Mouse (Mus musculus) limb, embryonic 11.5 days (tissue): ENCODE measurements around the gene Eif4a1. TPM values are rescaled to one million over a fixed set of nuclear protein-coding genes. Genes with fewer than 3 reads are reported as not detected.
A peak's percentile ranks its signal among the peaks of the same experiment; 100 is the strongest.
"Not testable (repeated sequence)": the region's sequence is repeated elsewhere in the genome, so short reads cannot be mapped to it uniquely, and the experiment has no call there.

ENCODE experiments used
- ATAC-seq: fragments of 200-750 bp; cut with Nextera tagmentation; 2 replicates; pipeline ENCODE4 v1.8.0; 2017; ENCODE audit warnings: low read depth; ENCODE audit not compliant: insufficient number of reproducible peaks, low FRiP score, low TSS enrichment
- DNase-seq: peaks from one replicate; pipeline ENCODE4 v3.0.0-alpha.2; 2015; ENCODE audit warnings: low spot score
- H3K27ac ChIP-seq: fragments of 300-500 bp; sonication (generic); replicated peaks from 2 replicates; pipeline ENCODE4 v1.5.1; 2014; ENCODE audit warnings: low read depth, mild to moderate bottlenecking, low read length
- H3K27me3 ChIP-seq: fragments of 300-500 bp; sonication (generic); 2 replicates; pipeline ENCODE4 v1.6.1; 2014; ENCODE audit warnings: mild to moderate bottlenecking, low read length, mixed read lengths; ENCODE audit not compliant: control insufficient read depth, insufficient read depth
- H3K36me3 ChIP-seq: fragments of 300-500 bp; sonication (generic); 2 replicates; pipeline ENCODE4 v1.6.1; 2014; ENCODE audit warnings: mild to moderate bottlenecking, low read length, moderate library complexity, mixed read lengths; ENCODE audit not compliant: control insufficient read depth, insufficient read depth
- H3K4me1 ChIP-seq: fragments of 300-500 bp; sonication (generic); 2 replicates; pipeline ENCODE4 v1.6.1; 2014; ENCODE audit warnings: low read length, mixed read lengths; ENCODE audit not compliant: control insufficient read depth, insufficient read depth
- H3K4me2 ChIP-seq: fragments of 300-500 bp; sonication (generic); 2 replicates; pipeline ENCODE4 v1.6.1; 2014; ENCODE audit warnings: low read depth, mild to moderate bottlenecking, moderate library complexity; ENCODE audit not compliant: severe bottlenecking
- H3K4me3 ChIP-seq: fragments of 300-500 bp; sonication (generic); 2 replicates; pipeline ENCODE4 v1.5.1; 2014; ENCODE audit warnings: low read depth, low read length
- H3K9ac ChIP-seq: fragments of 300-500 bp; sonication (generic); 2 replicates; pipeline ENCODE4 v1.6.1; 2014; ENCODE audit warnings: mild to moderate bottlenecking, low read length
- H3K9me3 ChIP-seq: fragments of 300-500 bp; sonication (generic); 2 replicates; pipeline ENCODE4 v1.6.1; 2016; ENCODE audit warnings: low read length; ENCODE audit not compliant: control insufficient read depth
- WGBS: fragments of 180-500 bp; shearing (Covaris S2); extraction: QIAGEN DNeasy Blood & Tissue Kit; methylation state at CpG from one replicate; pipeline ENCODE4 v1.1.7; 2014; 5-methylcytosine and 5-hydroxymethylcytosine counted together
- polyA plus RNA-seq: library from polyadenylated mRNA; unstranded; fragments of >200 nt; fragmentation: Nextera tagmentation; extraction: Ambion mirVana; gene quantifications from 2 replicates; pipeline ENCODE4 v1.2.1, GENCODE M21; 2014

Eif4a1 gene
- polyA plus RNA-seq, 1 experiment from 2014 or later: 892 TPM

DNA sequence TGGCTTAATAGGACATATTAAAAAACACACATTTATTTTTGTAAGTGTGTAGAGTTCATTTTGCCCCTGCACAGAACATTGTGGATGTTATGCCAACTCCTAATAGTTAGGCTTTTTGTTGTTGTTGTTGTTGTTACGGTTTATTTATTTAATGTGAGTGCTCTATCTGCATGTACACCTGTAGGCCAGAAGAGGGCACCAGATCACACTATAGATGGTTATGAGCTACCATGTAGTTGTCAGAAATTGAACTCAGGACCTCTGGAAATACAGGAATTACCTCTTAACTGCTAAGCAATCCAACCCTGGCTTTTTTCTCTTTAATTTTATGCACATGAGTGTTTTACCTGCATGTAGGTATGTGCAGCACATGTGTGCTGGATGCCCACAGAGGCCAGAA is 42.4 kb downstream of the Eif4a1 start:
- Histone ChIP-seq H3K27ac (no peak overlapping the region), H3K27me3 (no peaks in the 10 kb centered on the region), H3K4me1 (no peaks in the 10 kb centered on the region), H3K4me3 (no peak overlapping the region), H3K4me2 (no peak overlapping the region), H3K9me3 (no peaks in the 10 kb centered on the region), H3K9ac (no peak overlapping the region), H3K36me3 (no peaks in the 10 kb centered on the region)
- no peak for ATAC-seq
- WGBS: 69% methylated on average over 1 of the region's 1 CpGs
- no peak for DNase-seq

DNA sequence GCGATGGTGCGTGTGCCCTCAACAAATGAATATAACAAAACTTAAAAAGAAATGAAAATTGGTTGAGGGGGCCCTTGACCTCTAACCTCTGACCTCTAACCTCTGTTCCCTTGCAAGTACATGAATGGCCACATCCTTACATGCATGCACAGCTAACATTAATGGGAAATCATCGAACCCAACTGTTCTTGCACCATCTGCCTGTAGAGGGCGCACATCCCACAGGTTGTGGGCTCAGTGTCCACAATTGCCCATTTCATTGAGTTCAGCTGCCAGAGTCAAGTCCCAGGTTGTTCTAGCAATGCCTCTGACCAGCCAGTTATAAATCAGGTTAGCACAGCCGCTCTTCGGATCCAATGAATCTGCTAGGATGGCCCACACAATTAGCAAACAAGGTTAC is 43.9 kb downstream of the Eif4a1 start:
- H3K27me3 ChIP-seq: no peaks in the 10 kb centered on the region
- no peaks in the 10 kb centered on the region for H3K4me1 ChIP-seq
- no peak overlapping the region for H3K4me2 ChIP-seq
- H3K9me3 ChIP-seq: no peaks in the 10 kb centered on the region
- H3K9ac ChIP-seq: no peak overlapping the region
- no peak overlapping the region for H3K27ac ChIP-seq
- WGBS: 33% methylated on average over 6 of the region's 6 CpGs
- DNase-seq (peak; percentile 91), ATAC-seq (no peak)
- H3K36me3 ChIP-seq: no peaks in the 10 kb centered on the region
- no peak overlapping the region for H3K4me3 ChIP-seq

DNA sequence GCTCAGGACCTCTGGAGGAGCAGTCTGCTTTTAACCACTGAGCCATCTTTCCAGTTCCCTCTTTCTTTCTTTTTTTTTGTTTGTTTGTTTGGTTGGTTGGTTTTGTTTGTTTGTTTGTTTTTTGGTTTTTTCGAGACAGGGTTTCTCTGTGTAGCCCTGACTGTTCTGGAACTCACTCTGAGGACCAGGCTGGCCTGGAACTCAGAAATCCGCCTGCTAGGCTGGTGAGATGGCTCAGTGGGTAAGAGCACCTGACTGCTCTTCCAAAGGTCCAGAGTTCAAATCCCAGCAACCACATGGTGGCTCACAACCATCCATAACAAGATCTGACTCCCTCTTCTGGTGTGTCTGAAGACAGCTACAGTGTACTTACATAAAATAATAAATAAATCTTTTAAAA is 47.9 kb downstream of the Eif4a1 start:
- H3K9me3 ChIP-seq, ATAC-seq, H3K27me3 ChIP-seq, H3K4me3 ChIP-seq, H3K27ac ChIP-seq, H3K4me1 ChIP-seq, H3K36me3 ChIP-seq, DNase-seq, H3K9ac ChIP-seq, H3K4me2 ChIP-seq: not testable (repeated sequence)
- 85% methylated on average over 2 of the region's 2 CpGs for WGBS

- 69% methylated on average over 4 of the region's 4 CpGs for WGBS
- Histone ChIP-seq H3K4me1 (peaks cover 8% of the 10 kb centered on the region), H3K9me3 (no peaks in the 10 kb centered on the region), H3K36me3 (no peaks in the 10 kb centered on the region), H3K9ac (no peak overlapping the region), H3K4me2 (no peak overlapping the region), H3K27ac (no peak overlapping the region), H3K4me3 (no peak overlapping the region), H3K27me3 (no peaks in the 10 kb centered on the region)
- DNase-seq: no peak
- ATAC-seq: no peak
Measured at GRCm38 (mm10) chr11:69623006-69623405, 49.2 kb downstream of the Eif4a1 start.

- Histone ChIP-seq H3K9ac (peak overlapping the region; percentile 60), H3K27ac (no peak overlapping the region), H3K36me3 (no peaks in the 10 kb centered on the region), H3K4me1 (peaks cover 8% of the 10 kb centered on the region), H3K4me3 (peak overlapping the region; percentile 34), H3K9me3 (no peaks in the 10 kb centered on the region), H3K4me2 (peak overlapping the region; percentile 70), H3K27me3 (no peaks in the 10 kb centered on the region)
- ATAC-seq (0 out of 2 replicates have a peak, but pooled peaks have one; percentile 13), DNase-seq (no peak)
- 47% methylated on average over 6 of the region's 6 CpGs for WGBS
Measured at GRCm38 (mm10) chr11:69622406-69622805, 49.8 kb downstream of the Eif4a1 start.

- H3K27me3 ChIP-seq: no peaks in the 10 kb centered on the region
- no peaks in the 10 kb centered on the region for H3K9me3 ChIP-seq
- DNase-seq (peak; percentile 80), ATAC-seq (peak; percentile 59)
- H3K4me1 ChIP-seq: peaks cover 8% of the 10 kb centered on the region
- peak within 1 kb of the TSS; percentile 34 for H3K4me3 ChIP-seq
- peak within 1 kb of the TSS; percentile 70 for H3K4me2 ChIP-seq
- 1% methylated on average over 20 of the region's 20 CpGs for WGBS
- H3K36me3 ChIP-seq: no peaks in the 10 kb centered on the region
- no peak within 1 kb of the TSS for H3K27ac ChIP-seq
- H3K9ac ChIP-seq: peak within 1 kb of the TSS; percentile 60
Measured at GRCm38 (mm10) chr11:69621571-69622268, 50.5 kb downstream of the Eif4a1 start, which contains the start of gene Sat2. Gene Sat2 (plus strand): TSS chr11:69622024.

DNA sequence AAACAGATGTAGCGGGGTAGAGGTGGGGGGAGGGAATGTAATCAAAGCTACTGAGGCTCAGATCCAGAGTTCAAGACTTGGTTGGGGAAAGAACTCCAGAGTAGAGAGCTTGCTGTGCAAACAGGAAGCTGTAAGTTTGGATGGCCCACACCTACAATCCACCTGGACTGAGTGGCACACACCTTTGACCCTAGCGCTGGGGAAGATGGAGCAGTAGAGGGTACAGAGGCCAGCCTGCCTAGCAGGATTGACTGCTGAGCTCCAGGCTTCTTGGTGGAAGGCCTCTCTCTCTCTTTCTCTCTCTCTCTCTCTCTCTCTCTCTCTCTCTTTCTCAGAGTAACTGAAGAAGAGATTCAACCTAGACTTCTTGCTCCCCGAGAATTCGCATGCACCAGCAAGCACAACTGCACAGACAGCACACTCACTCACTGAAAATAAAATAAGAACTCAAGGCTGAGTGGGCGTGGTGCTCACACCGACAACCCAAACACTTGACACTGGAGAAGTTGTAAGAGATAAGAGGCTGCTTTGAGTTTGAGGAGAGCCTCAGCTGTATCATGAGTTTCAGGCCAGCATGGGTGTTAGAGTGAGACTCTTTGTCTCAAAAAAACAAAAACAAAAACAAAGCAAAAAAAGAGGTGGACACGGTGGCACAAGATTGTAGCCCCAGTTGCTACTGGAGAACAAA is 51.7 kb downstream of the Eif4a1 start:
- ATAC-seq: no peak
- no peak overlapping the region for H3K27ac ChIP-seq
- no peak overlapping the region for H3K4me3 ChIP-seq
- H3K9me3 ChIP-seq: no peaks in the 10 kb centered on the region
- WGBS: 92% methylated on average over 7 of the region's 7 CpGs
- no peaks in the 10 kb centered on the region for H3K36me3 ChIP-seq
- no peaks in the 10 kb centered on the region for H3K27me3 ChIP-seq
- peaks cover 8% of the 10 kb centered on the region for H3K4me1 ChIP-seq
- no peak for DNase-seq
- no peak overlapping the region for H3K4me2 ChIP-seq
- H3K9ac ChIP-seq: no peak overlapping the region

DNA sequence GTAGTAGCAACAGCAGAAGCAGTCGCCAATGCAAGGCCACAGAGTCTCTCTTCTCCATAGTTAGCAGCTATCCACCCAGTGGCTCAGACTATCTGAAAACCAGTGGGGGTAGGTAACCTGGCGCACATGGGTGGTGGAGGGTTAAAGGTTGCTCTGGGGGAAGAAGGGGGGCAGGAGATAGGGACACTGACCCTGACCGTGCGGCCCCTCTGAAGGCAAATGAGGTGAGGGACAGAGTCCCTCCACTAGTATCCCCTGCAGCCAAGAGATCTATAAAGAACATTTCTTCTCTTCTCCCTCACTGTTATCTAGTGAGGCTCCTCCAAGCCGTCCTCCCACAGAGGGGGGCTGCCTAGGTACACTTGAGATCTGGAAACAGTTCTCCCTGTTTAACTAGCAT is 54.4 kb downstream of the Eif4a1 start, which contains the start of gene Shbg:
Gene Shbg, minus strand, starts transcription at position 101 of the 400 bp plus-strand sequence.
- Histone ChIP-seq H3K9me3 (no peaks in the 10 kb centered on the region), H3K4me1 (peaks cover 8% of the 10 kb centered on the region), H3K27me3 (no peaks in the 10 kb centered on the region), H3K27ac (no peak within 1 kb of the TSS), H3K36me3 (no peaks in the 10 kb centered on the region), H3K4me2 (no peak within 1 kb of the TSS), H3K9ac (no peak within 1 kb of the TSS; the same call in 1 of the 2 replicates), H3K4me3 (no peak within 1 kb of the TSS)
- no peak for ATAC-seq
- 67% methylated on average over 5 of the region's 5 CpGs for WGBS
- DNase-seq: no peak
